Mouse (Mus musculus) testis, adult 2 months (tissue): ENCODE measurements around the gene Fosb. TPM values are rescaled to one million over a fixed set of nuclear protein-coding genes. Genes with fewer than 3 reads are reported as not detected.

Experiments used
- H3K27ac ChIP-seq: fragments of 200-500 bp; 2 replicates; pipeline ENCODE4 v1.5.1; 2012; ENCODE audit warnings: low read depth, low read length; ENCODE audit not compliant: control insufficient read depth, insufficient read depth
- H3K27me3 ChIP-seq: fragments of 200-500 bp; 2 replicates; pipeline ENCODE4 v1.6.1; 2012; ENCODE audit warnings: mild to moderate bottlenecking, low read length, moderate library complexity; ENCODE audit not compliant: control insufficient read depth, insufficient read depth
- H3K36me3 ChIP-seq: fragments of 200-500 bp; 2 replicates; pipeline ENCODE4 v1.6.1; 2012; ENCODE audit warnings: mild to moderate bottlenecking, low read length; ENCODE audit not compliant: control insufficient read depth, insufficient read depth
- H3K4me1 ChIP-seq: fragments of 200-500 bp; 2 replicates; pipeline ENCODE4 v1.6.1; 2012; ENCODE audit warnings: low read length; ENCODE audit not compliant: control insufficient read depth, insufficient read depth
- H3K4me3 ChIP-seq: fragments of 200-500 bp; 2 replicates; pipeline ENCODE4 v1.5.1; 2012; ENCODE audit warnings: low read depth, mild to moderate bottlenecking, low read length, moderate library complexity, mixed read lengths; ENCODE audit not compliant: control insufficient read depth
- CTCF ChIP-seq: fragments of 200-500 bp; IDR thresholded peaks from 2 replicates; pipeline ENCODE4 v1.5.1; 2012; ENCODE audit warnings: low read depth, mild to moderate bottlenecking, inconsistent platforms, low read length, moderate library complexity; ENCODE audit not compliant: control insufficient read depth, insufficient read depth, insufficient replicate concordance
- POLR2A ChIP-seq: fragments of 200-500 bp; IDR thresholded peaks from 2 replicates; pipeline ENCODE4 v1.6.1; 2012; ENCODE audit warnings: low read depth, mild to moderate bottlenecking, inconsistent platforms, low read length, moderate library complexity; ENCODE audit not compliant: control insufficient read depth
- polyA plus RNA-seq: library from polyadenylated mRNA; depleted of rRNA; stranded (reverse); fragments of >200 nt; gene quantifications from 2 replicates; pipeline ENCODE4 v1.2.3, GENCODE M21; 2012

The Fosb gene
- polyA plus RNA-seq, 1 experiment, result 3.9 TPM

GRCm38 (mm10) chr7:19327128-19327527 is 17.3 kb upstream of the Fosb start:
- Histone ChIP-seq H3K27ac (0 out of 2 replicates have a peak overlapping the region, but pooled peaks have one; percentile 11), H3K4me1 (peaks cover 14% of the 10 kb centered on the region), H3K4me3 (peak overlapping the region; percentile 58), H3K36me3 (no peaks in the 10 kb centered on the region), H3K27me3 (no peaks in the 10 kb centered on the region; the same call in 1 of the 2 replicates)
- TF ChIP-seq CTCF (no peak), POLR2A (0 out of 2 replicates have a peak, but pooled peaks have one; percentile 24)

GRCm38 (mm10) chr7:19326359-19326758 is 16.5 kb upstream of the Fosb start:
- no peak overlapping the region for H3K27ac ChIP-seq
- peaks cover 14% of the 10 kb centered on the region for H3K4me1 ChIP-seq
- no peak for TF ChIP-seq CTCF
- no peak for TF ChIP-seq POLR2A
- H3K36me3 ChIP-seq, result no peaks in the 10 kb centered on the region
- H3K27me3 ChIP-seq, result no peaks in the 10 kb centered on the region; the same call in 1 of the 2 replicates
- peak overlapping the region; percentile 58 for H3K4me3 ChIP-seq

GRCm38 (mm10) chr7:19325262-19326199 is 15.7 kb upstream of the Fosb start:
- no peak overlapping the region for H3K27ac ChIP-seq

GRCm38 (mm10) chr7:19324221-19324620 is 14.4 kb upstream of the Fosb start:
- Histone ChIP-seq H3K4me1 (peaks cover 19% of the 10 kb centered on the region), H3K4me3 (no peak overlapping the region), H3K36me3 (no peaks in the 10 kb centered on the region), H3K27me3 (no peaks in the 10 kb centered on the region; the same call in 1 of the 2 replicates), H3K27ac (no peak overlapping the region)
- TF ChIP-seq POLR2A, result no peak
- no peak for TF ChIP-seq CTCF

More at GRCm38 (mm10) chr7:19325262-19326199, 15.7 kb upstream of the Fosb start:
- H3K4me3 ChIP-seq, result no peak overlapping the region
- TF ChIP-seq CTCF (no peak), POLR2A (no peak)
- no peaks in the 10 kb centered on the region for H3K36me3 ChIP-seq
- no peaks in the 10 kb centered on the region; the same call in 1 of the 2 replicates for H3K27me3 ChIP-seq
- H3K4me1 ChIP-seq, result peaks cover 14% of the 10 kb centered on the region

GRCm38 (mm10) chr7:19322489-19322888 is 12.6 kb upstream of the Fosb start:
- no peak overlapping the region for H3K27ac ChIP-seq
- no peak overlapping the region for H3K4me3 ChIP-seq
- peaks cover 16% of the 10 kb centered on the region for H3K4me1 ChIP-seq
- no peaks in the 10 kb centered on the region for H3K36me3 ChIP-seq
- TF ChIP-seq CTCF (no peak), POLR2A (no peak)
- H3K27me3 ChIP-seq, result no peaks in the 10 kb centered on the region; the same call in 1 of the 2 replicates

- Histone ChIP-seq H3K4me3 (no peak overlapping the region), H3K36me3 (no peaks in the 10 kb centered on the region), H3K27ac (no peak overlapping the region), H3K4me1 (peaks cover 7% of the 10 kb centered on the region), H3K27me3 (no peaks in the 10 kb centered on the region)
- TF ChIP-seq CTCF (no peak), POLR2A (no peak)
Observed at GRCm38 (mm10) chr7:19321464-19321863, 11.6 kb upstream of the Fosb start.

- peak overlapping the region; percentile 86; the same call in 1 of the 2 replicates for H3K4me3 ChIP-seq
- H3K27me3 ChIP-seq, result no peaks in the 10 kb centered on the region
- H3K36me3 ChIP-seq, result no peaks in the 10 kb centered on the region
- no peak overlapping the region for H3K27ac ChIP-seq
- peaks cover 5% of the 10 kb centered on the region for H3K4me1 ChIP-seq
- TF ChIP-seq CTCF, result no peak
- no peak for TF ChIP-seq POLR2A
Observed at GRCm38 (mm10) chr7:19320637-19321036, 10.8 kb upstream of the Fosb start.
